Mouse (Mus musculus): ENCODE results near the gene Usp49. TPM values are rescaled to one million over a fixed set of nuclear protein-coding genes. Genes with fewer than 3 reads are reported as not detected.

The Usp49 gene
- polyA plus RNA-seq, 1 experiment = 67.0 TPM

DNA sequence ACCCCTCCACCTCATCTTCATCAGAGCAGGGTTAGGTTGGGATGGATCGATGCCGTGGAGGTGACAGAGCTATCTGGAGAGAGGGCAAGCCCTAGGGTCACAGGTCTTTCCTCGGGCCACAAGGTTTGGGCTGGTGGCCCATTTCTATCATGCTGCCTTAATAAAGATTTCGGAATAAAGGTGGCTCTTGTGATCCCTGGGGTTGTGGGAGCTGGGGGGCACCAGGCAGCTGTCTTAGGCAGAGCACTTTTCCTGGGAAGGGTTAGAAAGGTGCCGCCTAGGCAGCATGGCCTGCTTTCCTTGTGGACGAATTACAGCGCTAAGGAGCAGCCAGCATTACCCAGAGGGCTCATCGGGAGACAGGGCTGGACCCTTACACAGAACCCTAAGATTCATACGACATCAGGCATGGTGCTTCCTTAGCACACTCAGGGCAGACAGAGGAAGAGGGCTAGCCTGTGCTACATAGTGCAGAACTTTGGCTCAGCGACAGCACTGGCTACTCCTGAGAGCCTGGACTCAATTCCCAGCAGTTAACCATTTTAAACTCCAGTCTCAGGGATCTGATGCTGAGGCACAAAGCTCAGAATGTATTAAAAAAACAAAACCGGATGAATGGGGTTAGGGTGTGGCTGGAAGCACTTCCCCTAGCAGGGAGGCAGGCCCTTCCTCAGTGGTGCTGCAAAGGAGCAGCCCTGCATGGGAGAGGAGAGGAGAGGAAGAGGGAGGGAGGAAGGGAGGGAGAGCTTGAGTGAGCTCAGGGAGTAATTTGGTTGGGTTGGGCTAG is 30.8 kb upstream of the Usp49 start:
- Histone ChIP-seq H3K27me3 (ENCODE audit: control insufficient read depth, insufficient read depth, low read length) (no peaks in the 10 kb centered on the region), H3K36me3 (ENCODE audit: control insufficient read depth, insufficient read depth, low read length) (peaks cover 3% of the 10 kb centered on the region), H3K4me1 (ENCODE audit: control insufficient read depth, insufficient read depth, low read length) (peaks cover 16% of the 10 kb centered on the region), H3K27ac (ENCODE audit: control insufficient read depth, insufficient read depth, low read depth, low read length) (no peak overlapping the region), H3K4me3 (ENCODE audit: control insufficient read depth, low read depth, low read length) (no peak overlapping the region)
- TF ChIP-seq POLR2A (IDR thresholded peaks at IDR 0.05; ENCODE audit: control insufficient read depth, low read depth, low read length) (no peak), CTCF (IDR thresholded peaks at IDR 0.05; ENCODE audit: control insufficient read depth, insufficient read depth, insufficient replicate concordance, low read depth, low read length) (no peak)

- Histone ChIP-seq H3K27ac (ENCODE audit: control insufficient read depth, insufficient read depth, low read depth, low read length) (no peak overlapping the region), H3K27me3 (ENCODE audit: control insufficient read depth, insufficient read depth, low read length) (no peaks in the 10 kb centered on the region), H3K36me3 (ENCODE audit: control insufficient read depth, insufficient read depth, low read length) (peaks cover 6% of the 10 kb centered on the region), H3K4me1 (ENCODE audit: control insufficient read depth, insufficient read depth, low read length) (peaks cover 6% of the 10 kb centered on the region), H3K4me3 (ENCODE audit: control insufficient read depth, low read depth, low read length) (no peak overlapping the region)
- no peak for TF ChIP-seq CTCF (IDR thresholded peaks at IDR 0.05; ENCODE audit: control insufficient read depth, insufficient read depth, insufficient replicate concordance, low read depth, low read length)
- TF ChIP-seq POLR2A (IDR thresholded peaks at IDR 0.05; ENCODE audit: control insufficient read depth, low read depth, low read length) = no peak
These were observed 29.7 kb upstream of the Usp49 start for GRCm38 (mm10) chr17:47600601-47601388.

DNA sequence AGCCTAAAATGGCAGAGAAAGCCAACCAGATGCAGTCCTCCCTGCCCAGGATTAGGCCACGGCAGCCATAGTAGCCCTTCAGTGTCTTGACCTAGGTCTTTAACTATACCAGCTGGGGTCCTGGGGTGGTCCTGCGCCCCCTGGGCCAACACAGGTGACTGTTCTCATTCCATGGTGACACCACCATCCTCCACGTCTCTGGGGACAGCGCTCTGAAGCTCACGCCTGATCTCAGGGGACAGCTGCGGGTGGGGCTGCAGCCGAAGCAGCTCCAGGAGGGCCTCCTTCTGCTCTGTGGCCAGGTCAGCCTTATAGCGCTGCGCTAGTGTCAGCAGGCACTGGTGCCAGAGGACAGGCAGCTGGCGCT is 29.1 kb upstream of the Usp49 start:
- no peak for TF ChIP-seq CTCF (IDR thresholded peaks at IDR 0.05; ENCODE audit: control insufficient read depth, insufficient read depth, insufficient replicate concordance, low read depth, low read length)
- no peak for TF ChIP-seq POLR2A (IDR thresholded peaks at IDR 0.05; ENCODE audit: control insufficient read depth, low read depth, low read length)
- H3K27ac ChIP-seq (ENCODE audit: control insufficient read depth, insufficient read depth, low read depth, low read length) = no peak overlapping the region
- H3K27me3 ChIP-seq (ENCODE audit: control insufficient read depth, insufficient read depth, low read length) = no peaks in the 10 kb centered on the region
- no peak overlapping the region for H3K4me3 ChIP-seq (ENCODE audit: control insufficient read depth, low read depth, low read length)
- H3K4me1 ChIP-seq (ENCODE audit: control insufficient read depth, insufficient read depth, low read length) = peaks cover 6% of the 10 kb centered on the region
- H3K36me3 ChIP-seq (ENCODE audit: control insufficient read depth, insufficient read depth, low read length) = peaks cover 6% of the 10 kb centered on the region

GRCm38 (mm10) chr17:47602289-47602688 is 28.2 kb upstream of the Usp49 start:
- H3K4me1 ChIP-seq (ENCODE audit: control insufficient read depth, insufficient read depth, low read length) = peaks cover 6% of the 10 kb centered on the region
- TF ChIP-seq CTCF (IDR thresholded peaks at IDR 0.05; ENCODE audit: control insufficient read depth, insufficient read depth, insufficient replicate concordance, low read depth, low read length) = no peak
- TF ChIP-seq POLR2A (IDR thresholded peaks at IDR 0.05; ENCODE audit: control insufficient read depth, low read depth, low read length) = no peak
- H3K4me3 ChIP-seq (ENCODE audit: control insufficient read depth, low read depth, low read length) = no peak overlapping the region
- H3K27ac ChIP-seq (ENCODE audit: control insufficient read depth, insufficient read depth, low read depth, low read length) = no peak overlapping the region
- no peaks in the 10 kb centered on the region for H3K27me3 ChIP-seq (ENCODE audit: control insufficient read depth, insufficient read depth, low read length)
- peaks cover 7% of the 10 kb centered on the region for H3K36me3 ChIP-seq (ENCODE audit: control insufficient read depth, insufficient read depth, low read length)

- no peak for TF ChIP-seq POLR2A (IDR thresholded peaks at IDR 0.05; ENCODE audit: control insufficient read depth, low read depth, low read length)
- TF ChIP-seq CTCF (IDR thresholded peaks at IDR 0.05; ENCODE audit: control insufficient read depth, insufficient read depth, insufficient replicate concordance, low read depth, low read length) = no peak
- no peaks in the 10 kb centered on the region for H3K27me3 ChIP-seq (ENCODE audit: control insufficient read depth, insufficient read depth, low read length)
- no peak overlapping the region for H3K4me3 ChIP-seq (ENCODE audit: control insufficient read depth, low read depth, low read length)
- peaks cover 7% of the 10 kb centered on the region for H3K36me3 ChIP-seq (ENCODE audit: control insufficient read depth, insufficient read depth, low read length)
- H3K4me1 ChIP-seq (ENCODE audit: control insufficient read depth, insufficient read depth, low read length) = peaks cover 2% of the 10 kb centered on the region; the same call in 1 of the 2 replicates
- no peak overlapping the region for H3K27ac ChIP-seq (ENCODE audit: control insufficient read depth, insufficient read depth, low read depth, low read length)
These were observed 24.3 kb upstream of the Usp49 start for GRCm38 (mm10) chr17:47606220-47606619.

DNA sequence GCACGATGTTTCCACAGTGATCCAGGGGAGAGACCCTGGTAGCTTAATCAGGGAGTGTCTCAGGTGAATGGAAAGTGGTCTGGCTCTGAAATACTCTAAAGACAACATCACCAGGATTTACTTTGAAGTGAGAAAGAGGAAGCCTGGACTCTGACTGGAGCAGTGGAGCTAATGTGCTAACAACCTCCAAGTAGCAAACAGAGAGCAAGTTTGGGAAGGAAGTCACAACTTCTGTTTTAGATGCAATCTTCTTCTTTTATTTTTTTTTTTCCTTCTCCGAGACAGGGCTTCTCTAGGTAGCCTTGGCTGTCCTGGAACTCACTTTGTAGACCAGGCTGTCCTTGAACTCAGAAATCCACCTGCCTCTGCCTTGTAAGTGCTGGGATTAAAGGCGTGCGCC is 21.3 kb upstream of the Usp49 start:
- TF ChIP-seq POLR2A (IDR thresholded peaks at IDR 0.05; ENCODE audit: control insufficient read depth, low read depth, low read length) (no peak), CTCF (IDR thresholded peaks at IDR 0.05; ENCODE audit: control insufficient read depth, insufficient read depth, insufficient replicate concordance, low read depth, low read length) (no peak)
- peaks cover 4% of the 10 kb centered on the region for H3K36me3 ChIP-seq (ENCODE audit: control insufficient read depth, insufficient read depth, low read length)
- peaks cover 5% of the 10 kb centered on the region for H3K4me1 ChIP-seq (ENCODE audit: control insufficient read depth, insufficient read depth, low read length)
- no peak overlapping the region for H3K4me3 ChIP-seq (ENCODE audit: control insufficient read depth, low read depth, low read length)
- no peak overlapping the region for H3K27ac ChIP-seq (ENCODE audit: control insufficient read depth, insufficient read depth, low read depth, low read length)
- no peaks in the 10 kb centered on the region for H3K27me3 ChIP-seq (ENCODE audit: control insufficient read depth, insufficient read depth, low read length)

Data from testis, adult 2 months (tissue).